Mouse (Mus musculus): ENCODE measurements at regions not wholly inside any gene's neighbourhood (a gene's known extent, or its start where the extent isn't known, plus 50 kb on each side); places are given as distances from the start of the nearest gene placed in this dataset.

DNA sequence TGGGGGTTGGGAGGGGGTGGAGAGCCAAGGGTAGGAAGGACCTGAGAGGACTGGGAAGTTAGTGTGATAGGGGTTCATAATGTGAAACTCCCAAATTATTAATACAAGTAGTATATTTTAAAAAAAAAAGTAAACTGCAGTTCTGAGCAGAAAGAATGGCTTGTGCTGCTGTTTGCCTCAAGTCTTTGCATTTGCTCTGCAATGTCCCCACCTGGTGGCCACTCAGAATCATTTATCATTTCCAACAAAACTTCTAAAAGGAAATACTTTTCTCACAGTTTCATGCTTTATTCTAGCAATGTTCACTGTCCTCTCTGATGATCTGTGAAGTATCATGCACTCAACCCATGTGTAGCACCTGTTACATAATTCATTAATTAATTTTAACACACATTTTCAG, 165.5 kb downstream of the Gpr165 start:
- no peak for TF ChIP-seq EP300 (IDR thresholded peaks at IDR 0.05; ENCODE audit: low read depth)
- TF ChIP-seq CTCF (IDR thresholded peaks at IDR 0.05; ENCODE audit: low read depth): peak; percentile 39
